Mouse (Mus musculus) small intestine, adult 2 months (tissue): ENCODE measurements around the gene Dcst2.

Experiments used
- CTCF ChIP-seq: fragments of 200-500 bp; IDR thresholded peaks from 2 replicates; pipeline ENCODE4 v1.5.1; 2012; ENCODE audit warnings: low read depth, mild to moderate bottlenecking, control low read depth, inconsistent platforms, low read length, moderate library complexity, mixed read lengths; ENCODE audit not compliant: insufficient replicate concordance, insufficient read length; ENCODE audit errors: extremely low read depth
- POLR2A ChIP-seq: fragments of 200-500 bp; IDR thresholded peaks from 2 replicates; pipeline ENCODE4 v1.6.1; 2012; ENCODE audit warnings: low read depth, mild to moderate bottlenecking, control low read depth, inconsistent platforms, low read length, moderate library complexity

GRCm38 (mm10) chr3:89411490-89412393 lies 50.0 kb downstream of the Dcst2 start, which contains the start of gene Flad1:
- no peak for TF ChIP-seq POLR2A
- no peak for TF ChIP-seq CTCF
